Mouse (Mus musculus) limb, embryonic 12.5 days (tissue): ENCODE measurements at regions not wholly inside any gene's neighbourhood (a gene's known extent, or its start where the extent isn't known, plus 50 kb on each side); places are given as distances from the start of the nearest gene placed in this dataset.

Experiments used
- ATAC-seq: fragments of 200-750 bp; cut with Nextera tagmentation; 2 replicates; pipeline ENCODE4 v1.8.0; 2017; ENCODE audit warnings: low read depth, moderate TSS enrichment; ENCODE audit not compliant: insufficient number of reproducible peaks, insufficient read depth, low FRiP score, low TSS enrichment
- H3K27ac ChIP-seq: fragments of 300-500 bp; sonication (generic); 2 replicates; pipeline ENCODE4 v1.5.1; 2016; ENCODE audit warnings: mild to moderate bottlenecking, moderate library complexity
- H3K27me3 ChIP-seq: fragments of 300-500 bp; sonication (generic); 2 replicates; pipeline ENCODE4 v1.6.1; 2016; ENCODE audit warnings: mild to moderate bottlenecking, moderate library complexity
- H3K36me3 ChIP-seq: fragments of 300-500 bp; sonication (generic); 2 replicates; pipeline ENCODE4 v1.6.1; 2016; ENCODE audit warnings: mild to moderate bottlenecking, moderate library complexity
- H3K4me1 ChIP-seq: fragments of 300-500 bp; sonication (generic); replicated peaks from 2 replicates; pipeline ENCODE4 v1.6.1; 2016
- H3K4me2 ChIP-seq: fragments of 300-500 bp; sonication (generic); 2 replicates; pipeline ENCODE4 v1.6.1; 2016; ENCODE audit warnings: mild to moderate bottlenecking, moderate library complexity
- H3K4me3 ChIP-seq: fragments of 300-500 bp; sonication (generic); replicated peaks from 2 replicates; pipeline ENCODE4 v1.5.1; 2016; ENCODE audit warnings: mild to moderate bottlenecking
- H3K9ac ChIP-seq: fragments of 300-500 bp; sonication (generic); replicated peaks from 2 replicates; pipeline ENCODE4 v1.6.1; 2016; ENCODE audit warnings: mild to moderate bottlenecking, moderate library complexity
- H3K9me3 ChIP-seq: fragments of 300-500 bp; sonication (generic); 2 replicates; pipeline ENCODE4 v1.6.1; 2016; ENCODE audit warnings: mild to moderate bottlenecking, moderate library complexity
- WGBS: fragments of 180-500 bp; shearing (Covaris S2); methylation state at CpG from one replicate; pipeline ENCODE4 v1.1.7; 2016; 5-methylcytosine and 5-hydroxymethylcytosine counted together

- Histone ChIP-seq H3K9ac (no peak overlapping the region), H3K4me2 (no peak overlapping the region), H3K9me3 (no peaks in the 10 kb centered on the region), H3K36me3 (no peaks in the 10 kb centered on the region), H3K4me1 (peaks cover 15% of the 10 kb centered on the region), H3K4me3 (no peak overlapping the region), H3K27ac (peak overlapping the region; percentile 59), H3K27me3 (no peaks in the 10 kb centered on the region)
- WGBS = 9% methylated on average over 8 of the region's 8 CpGs
- peak; percentile 52; the same call in 1 of the 2 replicates for ATAC-seq
Measured at GRCm38 (mm10) chr2:48098931-48099531, 714.9 kb upstream of the Acvr2a start.

GRCm38 (mm10) chr2:48123662-48124061 lies 690.2 kb upstream of the Acvr2a start:
- Histone ChIP-seq H3K36me3 (no peaks in the 10 kb centered on the region), H3K27me3 (no peaks in the 10 kb centered on the region), H3K4me1 (no peaks in the 10 kb centered on the region), H3K9me3 (no peaks in the 10 kb centered on the region), H3K4me3 (no peak overlapping the region), H3K9ac (no peak overlapping the region), H3K27ac (no peak overlapping the region), H3K4me2 (no peak overlapping the region)
- WGBS = 60% methylated on average over 7 of the region's 7 CpGs
- ATAC-seq = no peak

- no peak overlapping the region for H3K4me3 ChIP-seq
- no peaks in the 10 kb centered on the region for H3K36me3 ChIP-seq
- no peak overlapping the region for H3K27ac ChIP-seq
- WGBS = 90% methylated on average over 2 of the region's 2 CpGs
- H3K4me2 ChIP-seq = no peak overlapping the region
- H3K9me3 ChIP-seq = no peaks in the 10 kb centered on the region
- H3K9ac ChIP-seq = no peak overlapping the region
- H3K27me3 ChIP-seq = no peaks in the 10 kb centered on the region
- no peak for ATAC-seq
- H3K4me1 ChIP-seq = no peaks in the 10 kb centered on the region
Measured at GRCm38 (mm10) chr2:48138051-48138611, 675.8 kb upstream of the Acvr2a start.

GRCm38 (mm10) chr2:48141281-48141680 lies 672.6 kb upstream of the Acvr2a start:
- Histone ChIP-seq H3K9ac (no peak overlapping the region), H3K4me2 (no peak overlapping the region), H3K36me3 (no peaks in the 10 kb centered on the region), H3K4me1 (no peaks in the 10 kb centered on the region), H3K9me3 (no peaks in the 10 kb centered on the region), H3K27me3 (no peaks in the 10 kb centered on the region), H3K27ac (no peak overlapping the region), H3K4me3 (no peak overlapping the region)
- WGBS = 89% methylated on average over 2 of the region's 2 CpGs
- ATAC-seq = no peak

- WGBS = 88% methylated on average over 3 of the region's 3 CpGs
- Histone ChIP-seq H3K9me3 (no peaks in the 10 kb centered on the region), H3K27ac (no peak overlapping the region), H3K4me3 (no peak overlapping the region), H3K4me2 (no peak overlapping the region), H3K27me3 (no peaks in the 10 kb centered on the region), H3K4me1 (no peaks in the 10 kb centered on the region), H3K36me3 (no peaks in the 10 kb centered on the region), H3K9ac (no peak overlapping the region)
- ATAC-seq = no peak
Measured at GRCm38 (mm10) chr2:48154706-48155105, 659.2 kb upstream of the Acvr2a start.

GRCm38 (mm10) chr2:48172626-48173025 lies 641.3 kb upstream of the Acvr2a start:
- no peaks in the 10 kb centered on the region for H3K9me3 ChIP-seq
- no peak overlapping the region for H3K27ac ChIP-seq
- H3K36me3 ChIP-seq = no peaks in the 10 kb centered on the region
- H3K4me3 ChIP-seq = no peak overlapping the region
- WGBS = 49% methylated on average over 1 of the region's 1 CpGs
- H3K4me1 ChIP-seq = no peaks in the 10 kb centered on the region
- H3K9ac ChIP-seq = no peak overlapping the region
- no peak overlapping the region for H3K4me2 ChIP-seq
- H3K27me3 ChIP-seq = no peaks in the 10 kb centered on the region
- ATAC-seq = no peak

GRCm38 (mm10) chr2:48186161-48186560 lies 627.7 kb upstream of the Acvr2a start:
- ATAC-seq = no peak
- Histone ChIP-seq H3K4me2 (no peak overlapping the region), H3K27me3 (no peaks in the 10 kb centered on the region), H3K27ac (no peak overlapping the region), H3K9ac (no peak overlapping the region), H3K36me3 (no peaks in the 10 kb centered on the region), H3K4me1 (no peaks in the 10 kb centered on the region), H3K4me3 (no peak overlapping the region), H3K9me3 (no peaks in the 10 kb centered on the region)
- 85% methylated on average over 1 of the region's 1 CpGs for WGBS

- Histone ChIP-seq H3K4me1 (no peaks in the 10 kb centered on the region), H3K9ac (no peak overlapping the region), H3K4me3 (no peak overlapping the region), H3K27me3 (no peaks in the 10 kb centered on the region), H3K4me2 (no peak overlapping the region), H3K36me3 (no peaks in the 10 kb centered on the region), H3K9me3 (no peaks in the 10 kb centered on the region), H3K27ac (no peak overlapping the region)
- ATAC-seq = no peak
- WGBS = 80% methylated on average over 2 of the region's 2 CpGs
Measured at GRCm38 (mm10) chr2:48186609-48187008, 627.3 kb upstream of the Acvr2a start.

- WGBS = 71% methylated on average over 1 of the region's 1 CpGs
Measured at GRCm38 (mm10) chr2:48211804-48212203, 602.1 kb upstream of the Acvr2a start.

GRCm38 (mm10) chr2:48220771-48221170 lies 593.1 kb upstream of the Acvr2a start:
- no peak overlapping the region for H3K4me2 ChIP-seq
- H3K9ac ChIP-seq = no peak overlapping the region
- no peaks in the 10 kb centered on the region for H3K9me3 ChIP-seq
- no peaks in the 10 kb centered on the region for H3K27me3 ChIP-seq
- no peak for ATAC-seq
- H3K4me3 ChIP-seq = no peak overlapping the region
- WGBS = 84% methylated on average over 3 of the region's 3 CpGs
- no peaks in the 10 kb centered on the region for H3K4me1 ChIP-seq
- no peaks in the 10 kb centered on the region for H3K36me3 ChIP-seq
- H3K27ac ChIP-seq = no peak overlapping the region

More at GRCm38 (mm10) chr2:48211804-48212203, 602.1 kb upstream of the Acvr2a start:
- Histone ChIP-seq H3K27me3 (no peaks in the 10 kb centered on the region), H3K9ac (no peak overlapping the region), H3K36me3 (no peaks in the 10 kb centered on the region), H3K27ac (no peak overlapping the region), H3K9me3 (no peaks in the 10 kb centered on the region), H3K4me3 (no peak overlapping the region), H3K4me1 (no peaks in the 10 kb centered on the region), H3K4me2 (no peak overlapping the region)
- no peak for ATAC-seq

- no peaks in the 10 kb centered on the region for H3K9me3 ChIP-seq
- no peaks in the 10 kb centered on the region for H3K4me1 ChIP-seq
- no peak for ATAC-seq
- no peaks in the 10 kb centered on the region for H3K36me3 ChIP-seq
- 78% methylated on average over 2 of the region's 2 CpGs for WGBS
- H3K4me2 ChIP-seq = no peak overlapping the region
- no peak overlapping the region for H3K9ac ChIP-seq
- no peak overlapping the region for H3K4me3 ChIP-seq
- H3K27ac ChIP-seq = no peak overlapping the region
- no peaks in the 10 kb centered on the region for H3K27me3 ChIP-seq
Measured at GRCm38 (mm10) chr2:48223084-48223799, 590.7 kb upstream of the Acvr2a start.
